Mouse (Mus musculus): ENCODE results near the gene Klhl12.

The Klhl12 gene

DNA sequence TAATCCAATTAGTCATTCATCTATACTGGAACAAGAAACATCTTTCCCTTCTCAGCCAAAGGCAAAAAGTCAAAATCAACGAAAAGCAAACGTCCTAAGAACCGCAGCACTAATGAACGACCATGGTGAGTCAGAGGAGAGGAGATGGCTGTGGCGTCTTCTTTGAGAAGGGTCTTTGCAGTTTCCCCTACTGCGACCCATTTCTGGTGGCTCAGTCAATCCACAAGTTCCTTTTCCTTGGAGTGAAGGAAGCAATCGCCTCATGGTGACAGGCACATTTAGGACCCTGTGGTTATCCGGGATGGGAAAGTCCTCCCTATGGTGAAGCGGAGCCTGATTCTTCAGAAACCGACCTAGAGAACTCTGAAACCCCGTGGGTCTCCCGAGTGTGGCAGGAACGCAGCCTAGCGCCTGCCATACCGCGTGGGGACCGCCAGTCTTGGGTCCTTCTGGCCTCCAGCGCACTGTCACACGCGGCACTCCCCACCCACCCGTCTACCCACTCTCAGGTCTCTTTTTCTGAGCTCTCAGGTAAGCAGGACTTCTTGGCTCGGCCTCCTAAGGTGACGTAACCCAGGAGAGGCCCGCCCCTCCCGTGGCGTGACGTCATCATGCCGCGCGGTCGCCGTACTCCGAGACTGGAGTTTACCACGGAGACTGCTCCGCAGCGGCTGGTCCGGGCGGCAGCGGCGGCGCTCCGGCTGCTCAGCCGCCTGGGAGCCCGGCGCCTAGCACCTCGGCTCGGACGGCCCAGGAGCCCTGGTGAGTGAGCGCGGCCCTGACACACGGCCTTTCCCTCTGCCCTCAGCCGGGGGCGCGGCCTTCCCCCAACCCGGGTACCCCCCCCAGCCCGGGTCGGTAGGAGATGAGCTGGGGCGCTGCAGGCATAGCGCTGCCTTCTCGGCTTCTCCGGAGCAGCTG, at the start of gene Klhl12:
Klhl12 (plus strand) TSS at position 628 of the 921 bp plus-strand sequence.
- H3K27me3 ChIP-seq (ENCODE audit: control insufficient read depth, insufficient read depth, low read length, poor library complexity, severe bottlenecking) = no peaks in the 10 kb centered on the region
- DNase-seq (ENCODE audit: low read depth, low spot score) = peak; percentile 96
- H3K36me3 ChIP-seq (ENCODE audit: control insufficient read depth, insufficient read depth, low read length, poor library complexity, severe bottlenecking) = no peaks in the 10 kb centered on the region

DNA sequence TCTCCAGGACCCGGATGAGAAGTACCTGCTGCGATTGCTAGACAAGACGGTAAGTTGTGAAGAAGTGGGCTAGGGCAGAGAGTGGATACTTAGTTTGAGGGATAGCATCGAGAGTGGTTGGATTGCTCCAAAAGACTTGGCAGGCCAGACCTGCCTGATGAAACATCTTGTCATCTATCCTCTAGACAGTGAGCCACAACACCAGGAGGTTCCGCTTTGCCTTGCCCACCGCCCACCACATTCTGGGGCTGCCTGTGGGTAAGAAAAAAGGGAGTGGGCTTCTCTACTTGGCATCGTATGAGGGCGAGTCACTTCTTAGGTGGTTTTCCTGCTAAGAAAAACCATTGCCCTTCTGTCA, 48.9 kb upstream of the Klhl12 start:
- no peaks in the 10 kb centered on the region for H3K36me3 ChIP-seq (ENCODE audit: control insufficient read depth, insufficient read depth, low read length, poor library complexity, severe bottlenecking)
- H3K27me3 ChIP-seq (ENCODE audit: control insufficient read depth, insufficient read depth, low read length, poor library complexity, severe bottlenecking) = no peaks in the 10 kb centered on the region
- no peak for DNase-seq (ENCODE audit: low read depth, low spot score)

DNA sequence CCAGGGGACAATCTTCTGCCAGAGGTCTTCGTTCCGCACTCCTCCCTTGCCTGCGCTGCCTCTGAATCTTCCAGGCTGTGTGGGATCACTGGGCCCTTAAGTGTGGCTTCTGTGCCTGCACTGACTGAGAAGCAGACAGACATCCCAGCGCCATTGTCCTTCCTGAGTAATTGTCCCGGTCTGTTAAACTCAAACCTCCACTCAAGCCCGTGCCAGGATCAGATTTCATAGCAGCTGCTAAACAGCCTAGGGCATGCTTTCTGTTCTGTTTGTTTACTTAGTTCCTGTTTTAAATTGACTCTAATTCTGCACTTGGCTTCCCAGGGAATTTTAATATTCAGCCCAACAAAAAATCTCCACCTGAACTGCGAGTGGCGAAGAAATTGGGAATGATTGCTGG, 47.3 kb upstream of the Klhl12 start:
- DNase-seq (ENCODE audit: low read depth, low spot score) = no peak
- Histone ChIP-seq H3K36me3 (ENCODE audit: control insufficient read depth, insufficient read depth, low read length, poor library complexity, severe bottlenecking) (no peaks in the 10 kb centered on the region), H3K27me3 (ENCODE audit: control insufficient read depth, insufficient read depth, low read length, poor library complexity, severe bottlenecking) (no peaks in the 10 kb centered on the region)

DNA sequence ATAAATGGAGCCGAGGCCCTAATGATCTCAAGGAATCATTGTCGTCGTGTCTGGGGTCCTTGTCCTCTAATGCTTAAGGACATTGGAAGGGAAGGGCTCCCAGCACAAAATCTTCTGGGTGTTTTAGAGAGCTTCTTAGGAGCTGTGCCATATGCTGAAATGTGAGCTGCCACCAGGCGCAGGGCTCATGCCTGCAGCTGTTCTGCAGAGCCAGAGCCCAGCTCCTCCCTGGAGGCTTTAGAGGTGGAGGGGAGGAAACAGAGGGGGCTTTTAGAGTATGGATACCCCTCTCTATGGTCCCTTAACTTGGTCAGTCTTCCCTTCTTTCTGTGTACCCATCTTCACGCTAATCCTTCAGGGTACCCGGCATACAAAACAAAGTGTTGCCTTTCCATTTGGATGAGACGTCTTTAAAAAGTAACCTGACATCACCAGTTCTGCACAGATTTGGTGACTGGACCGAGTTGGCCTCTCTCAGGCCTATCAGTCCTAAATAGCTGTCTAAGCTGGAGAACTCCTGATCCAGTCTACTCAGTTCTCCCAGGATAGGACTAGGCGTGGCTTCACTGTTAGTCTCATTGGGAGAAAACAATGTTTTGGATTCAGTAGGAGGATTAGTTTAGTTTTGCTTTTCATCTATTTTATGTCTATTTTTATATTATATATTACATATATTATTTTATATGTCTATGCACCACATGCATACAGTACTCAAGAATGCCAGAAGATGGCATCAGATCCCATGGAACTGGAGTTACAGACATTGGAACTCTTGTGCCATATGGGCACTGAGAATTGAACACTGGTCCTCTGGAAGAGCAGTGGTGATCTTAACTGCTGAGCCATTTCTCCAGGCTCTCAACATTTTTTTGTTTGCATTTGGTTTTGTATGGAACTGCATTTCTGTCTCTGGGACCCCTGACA, 43.4 kb upstream of the Klhl12 start:
- no peaks in the 10 kb centered on the region for H3K36me3 ChIP-seq (ENCODE audit: control insufficient read depth, insufficient read depth, low read length, poor library complexity, severe bottlenecking)

GRCm38 (mm10) chr1:134414038-134414437, 41.3 kb upstream of the Klhl12 start:
- DNase-seq (ENCODE audit: low read depth, low spot score) = no peak
- Histone ChIP-seq H3K36me3 (ENCODE audit: control insufficient read depth, insufficient read depth, low read length, poor library complexity, severe bottlenecking) (no peaks in the 10 kb centered on the region), H3K27me3 (ENCODE audit: control insufficient read depth, insufficient read depth, low read length, poor library complexity, severe bottlenecking) (no peaks in the 10 kb centered on the region)

More for the DNA sequence above, 43.4 kb upstream of the Klhl12 start:
- no peaks in the 10 kb centered on the region for H3K27me3 ChIP-seq (ENCODE audit: control insufficient read depth, insufficient read depth, low read length, poor library complexity, severe bottlenecking)
- no peak for DNase-seq (ENCODE audit: low read depth, low spot score)

- no peaks in the 10 kb centered on the region for H3K36me3 ChIP-seq (ENCODE audit: control insufficient read depth, insufficient read depth, low read length, poor library complexity, severe bottlenecking)
- peak; percentile 34 for DNase-seq (ENCODE audit: low read depth, low spot score)
- H3K27me3 ChIP-seq (ENCODE audit: control insufficient read depth, insufficient read depth, low read length, poor library complexity, severe bottlenecking) = no peaks in the 10 kb centered on the region
These were observed 40.7 kb upstream of the Klhl12 start for GRCm38 (mm10) chr1:134414501-134415167.

DNA sequence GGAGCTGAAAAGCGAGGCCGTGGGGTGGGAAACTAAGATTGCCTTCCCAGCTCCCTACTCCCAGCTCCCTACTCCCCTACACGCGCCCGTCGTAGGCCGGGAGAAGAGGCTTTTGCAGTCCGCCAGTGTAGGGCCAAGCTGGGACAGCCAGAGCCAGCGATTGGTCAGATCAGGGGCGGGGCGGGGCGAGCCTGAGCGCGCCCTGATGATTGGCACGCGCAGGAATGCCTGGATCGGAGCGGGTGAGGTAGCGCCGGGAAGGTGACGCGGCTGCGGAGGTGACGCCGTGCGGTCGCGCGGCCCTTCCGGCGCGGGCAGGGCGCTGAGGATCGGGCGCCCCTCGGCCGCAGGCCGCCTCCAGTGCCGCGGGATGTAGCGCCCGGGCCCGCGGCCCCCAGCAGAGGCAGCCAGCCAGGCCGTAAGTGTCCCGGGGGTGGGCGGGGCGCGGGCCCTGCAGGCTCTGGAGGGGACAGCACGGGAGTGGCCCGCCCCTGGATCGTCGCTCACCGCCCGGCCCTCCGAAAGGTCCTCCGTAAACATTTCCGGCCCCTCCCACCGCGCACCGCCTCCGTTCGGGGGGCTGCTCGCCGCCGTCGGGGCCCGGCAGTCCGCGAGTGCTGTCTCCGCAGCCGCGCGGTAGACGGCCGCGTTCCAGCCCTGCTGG, 40.0 kb upstream of the Klhl12 start, which contains the start of gene Adipor1:
Adipor1 (plus strand) TSS at position 211 of the 664 bp plus-strand sequence.
- no peaks in the 10 kb centered on the region for H3K36me3 ChIP-seq (ENCODE audit: control insufficient read depth, insufficient read depth, low read length, poor library complexity, severe bottlenecking)
- no peaks in the 10 kb centered on the region for H3K27me3 ChIP-seq (ENCODE audit: control insufficient read depth, insufficient read depth, low read length, poor library complexity, severe bottlenecking)
- peak; percentile 93 for DNase-seq (ENCODE audit: low read depth, low spot score)

- no peaks in the 10 kb centered on the region for H3K27me3 ChIP-seq (ENCODE audit: control insufficient read depth, insufficient read depth, low read length, poor library complexity, severe bottlenecking)
- no peak for DNase-seq (ENCODE audit: low read depth, low spot score)
- no peaks in the 10 kb centered on the region for H3K36me3 ChIP-seq (ENCODE audit: control insufficient read depth, insufficient read depth, low read length, poor library complexity, severe bottlenecking)
These were observed 36.8 kb upstream of the Klhl12 start for GRCm38 (mm10) chr1:134418414-134418975.

GRCm38 (mm10) chr1:134419176-134419575, 36.2 kb upstream of the Klhl12 start:
- H3K36me3 ChIP-seq (ENCODE audit: control insufficient read depth, insufficient read depth, low read length, poor library complexity, severe bottlenecking) = no peaks in the 10 kb centered on the region; the same call in 1 of the 2 replicates
- H3K27me3 ChIP-seq (ENCODE audit: control insufficient read depth, insufficient read depth, low read length, poor library complexity, severe bottlenecking) = no peaks in the 10 kb centered on the region
- no peak for DNase-seq (ENCODE audit: low read depth, low spot score)

- no peaks in the 10 kb centered on the region for H3K27me3 ChIP-seq (ENCODE audit: control insufficient read depth, insufficient read depth, low read length, poor library complexity, severe bottlenecking)
- H3K36me3 ChIP-seq (ENCODE audit: control insufficient read depth, insufficient read depth, low read length, poor library complexity, severe bottlenecking) = peaks cover 2% of the 10 kb centered on the region; the same call in 1 of the 2 replicates
- no peak for DNase-seq (ENCODE audit: low read depth, low spot score)
These were observed 35.4 kb upstream of the Klhl12 start for GRCm38 (mm10) chr1:134419751-134420458.

GRCm38 (mm10) chr1:134423911-134424310, 31.4 kb upstream of the Klhl12 start:
- H3K36me3 ChIP-seq (ENCODE audit: control insufficient read depth, insufficient read depth, low read length, poor library complexity, severe bottlenecking) = peaks cover 21% of the 10 kb centered on the region
- no peak for DNase-seq (ENCODE audit: low read depth, low spot score)
- no peaks in the 10 kb centered on the region for H3K27me3 ChIP-seq (ENCODE audit: control insufficient read depth, insufficient read depth, low read length, poor library complexity, severe bottlenecking)

DNA sequence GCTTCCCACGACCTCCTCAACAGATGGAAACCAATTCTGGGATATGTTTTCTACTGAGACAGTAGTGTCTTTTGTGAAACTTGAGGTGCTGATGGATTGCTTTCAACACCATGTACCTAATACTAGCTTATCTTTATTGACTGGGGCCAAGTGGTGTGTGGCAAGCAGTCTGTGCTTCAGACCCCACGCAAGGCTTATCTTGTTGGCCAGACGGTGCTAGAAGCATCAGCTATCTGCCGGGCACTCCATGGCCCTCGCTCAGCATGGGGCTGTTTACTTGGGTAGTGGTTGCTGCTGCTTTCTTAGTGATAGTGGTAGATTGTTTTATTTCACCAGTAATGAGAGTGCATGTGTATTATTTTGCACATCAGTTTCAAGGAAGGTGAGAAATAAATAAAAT, 29.0 kb upstream of the Klhl12 start:
- Histone ChIP-seq H3K36me3 (ENCODE audit: control insufficient read depth, insufficient read depth, low read length, poor library complexity, severe bottlenecking) (peaks cover 28% of the 10 kb centered on the region), H3K27me3 (ENCODE audit: control insufficient read depth, insufficient read depth, low read length, poor library complexity, severe bottlenecking) (no peaks in the 10 kb centered on the region)
- no peak for DNase-seq (ENCODE audit: low read depth, low spot score)

- H3K27me3 ChIP-seq (ENCODE audit: control insufficient read depth, insufficient read depth, low read length, poor library complexity, severe bottlenecking) = no peaks in the 10 kb centered on the region
- no peak for DNase-seq (ENCODE audit: low read depth, low spot score)
- H3K36me3 ChIP-seq (ENCODE audit: control insufficient read depth, insufficient read depth, low read length, poor library complexity, severe bottlenecking) = peaks cover 7% of the 10 kb centered on the region
These were observed 22.3 kb upstream of the Klhl12 start for GRCm38 (mm10) chr1:134433002-134433401.

Measured in splenic B cell, adult 2 months (primary cell).